Mouse (Mus musculus): ENCODE measurements at regions not wholly inside any gene's neighbourhood (a gene's known extent, or its start where the extent isn't known, plus 50 kb on each side); places are given as distances from the start of the nearest gene placed in this dataset.

DNA sequence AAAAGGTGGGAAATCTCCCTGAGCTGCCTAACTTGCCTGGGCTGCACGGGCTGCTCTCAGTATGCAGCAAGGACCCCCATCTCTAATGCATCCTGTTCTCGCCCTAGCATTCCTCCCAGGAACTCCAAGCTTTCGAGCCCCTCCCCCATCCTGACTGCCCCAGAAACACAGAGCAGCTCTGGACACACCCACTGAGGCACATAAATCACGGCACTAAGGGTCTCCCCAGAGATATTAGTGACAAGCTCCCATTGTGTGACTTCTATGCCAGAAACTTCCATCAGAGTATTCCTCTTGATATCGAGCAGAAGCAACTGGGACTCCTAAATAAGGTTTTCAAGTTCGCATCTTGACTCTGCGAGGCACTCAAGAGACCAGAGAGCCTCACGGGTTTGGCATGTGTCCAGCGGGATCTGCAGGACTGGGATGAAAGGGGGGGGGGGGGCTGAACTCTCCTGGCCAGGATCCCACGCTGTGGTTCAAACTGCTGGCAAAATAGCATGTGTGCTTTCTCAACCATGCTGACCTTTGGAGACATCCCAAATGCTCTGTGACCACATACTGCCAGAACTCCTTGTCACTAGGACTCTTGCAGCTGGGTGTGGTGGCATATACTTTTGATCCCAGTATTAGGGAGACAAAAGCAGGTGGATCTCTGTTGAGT is 212.5 kb downstream of the Rybp start:
- no peak overlapping the region for H3K4me3 ChIP-seq (ENCODE audit: insufficient read depth, poor library complexity, severe bottlenecking)

DNA sequence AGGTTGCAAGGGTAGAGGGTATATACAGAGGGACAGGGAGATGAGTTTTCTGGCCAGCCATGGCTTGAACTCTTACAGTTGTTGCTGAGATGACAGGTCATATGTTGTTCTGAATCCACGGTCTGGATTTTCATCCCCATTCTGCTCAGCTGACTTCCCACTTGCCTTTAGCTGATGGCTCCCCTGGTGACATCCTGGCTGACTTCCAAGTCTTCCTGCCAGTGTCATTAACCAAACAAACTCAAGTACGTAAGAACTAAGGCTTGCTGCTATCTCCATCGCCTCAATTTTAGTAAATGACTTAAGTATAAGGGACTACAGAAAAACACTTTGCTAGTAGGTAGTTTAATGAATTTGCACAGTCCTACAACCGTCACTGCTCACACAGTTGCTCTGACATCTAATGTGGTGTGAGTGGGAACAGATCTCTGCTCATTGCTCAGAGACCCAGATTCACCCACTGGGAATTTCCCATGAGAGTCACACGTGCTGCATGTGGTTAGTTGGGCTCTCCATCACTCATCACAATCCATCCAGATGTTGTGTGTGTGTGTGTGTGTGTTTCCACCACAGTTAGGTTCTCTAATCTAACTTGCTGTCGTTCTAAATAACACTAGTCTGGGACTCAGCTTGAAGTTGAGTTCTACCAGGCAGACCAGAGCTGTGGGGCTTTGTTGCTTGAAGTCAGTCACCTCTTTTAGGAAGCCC is 214.9 kb downstream of the Rybp start:
- H3K79me3 ChIP-seq (ENCODE audit: low read depth) = no peaks in the 10 kb centered on the region
- H3K4me3 ChIP-seq (ENCODE audit: insufficient read depth, poor library complexity, severe bottlenecking) = no peak overlapping the region
- peaks cover 4% of the 10 kb centered on the region for H3K27me3 ChIP-seq (ENCODE audit: control insufficient read depth, insufficient read depth, insufficient read length)
- TF ChIP-seq FOSL1 (IDR thresholded peaks at IDR 0.05; ENCODE audit: insufficient read depth, low read length, poor library complexity, severe bottlenecking) (no peak), CTCF (IDR thresholded peaks at IDR 0.05; ENCODE audit: control insufficient read depth, insufficient read depth, insufficient read length) (no peak), MAX (IDR thresholded peaks at IDR 0.05) (no peak), MYOD1 (IDR thresholded peaks at IDR 0.05; ENCODE audit: control insufficient read depth, insufficient read length, low read depth) (no peak), MYOG (IDR thresholded peaks at IDR 0.05; ENCODE audit: control insufficient read depth, extremely low read depth, insufficient read length) (no peak), CEBPB (IDR thresholded peaks at IDR 0.05; ENCODE audit: low read depth) (no peak), USF1 (IDR thresholded peaks at IDR 0.05; ENCODE audit: low read depth) (no peak)
- no peak overlapping the region for H3ac ChIP-seq (ENCODE audit: control insufficient read depth, insufficient read length, low read depth)
- no peaks in the 10 kb centered on the region for H3K36me3 ChIP-seq (ENCODE audit: control insufficient read depth, insufficient read depth)
- H3K79me2 ChIP-seq (ENCODE audit: control insufficient read depth, insufficient read depth) = no peaks in the 10 kb centered on the region

More for the DNA sequence above, 212.5 kb downstream of the Rybp start:
- Histone ChIP-seq H3K79me3 (ENCODE audit: low read depth) (no peaks in the 10 kb centered on the region), H3K36me3 (ENCODE audit: control insufficient read depth, insufficient read depth) (no peaks in the 10 kb centered on the region), H3K27me3 (ENCODE audit: control insufficient read depth, insufficient read depth, insufficient read length) (no peaks in the 10 kb centered on the region), H3K79me2 (ENCODE audit: control insufficient read depth, insufficient read depth) (no peaks in the 10 kb centered on the region), H3ac (ENCODE audit: control insufficient read depth, insufficient read length, low read depth) (no peak overlapping the region)
- TF ChIP-seq MYOG (IDR thresholded peaks at IDR 0.05; ENCODE audit: control insufficient read depth, extremely low read depth, insufficient read length) = no peak
- no peak for TF ChIP-seq USF1 (IDR thresholded peaks at IDR 0.05; ENCODE audit: low read depth)
- TF ChIP-seq FOSL1 (IDR thresholded peaks at IDR 0.05; ENCODE audit: insufficient read depth, low read length, poor library complexity, severe bottlenecking) = no peak
- TF ChIP-seq CEBPB (IDR thresholded peaks at IDR 0.05; ENCODE audit: low read depth) = no peak
- no peak for TF ChIP-seq MAX (IDR thresholded peaks at IDR 0.05)
- no peak for TF ChIP-seq MYOD1 (IDR thresholded peaks at IDR 0.05; ENCODE audit: control insufficient read depth, insufficient read length, low read depth)
- no peak for TF ChIP-seq CTCF (IDR thresholded peaks at IDR 0.05; ENCODE audit: control insufficient read depth, insufficient read depth, insufficient read length)

DNA sequence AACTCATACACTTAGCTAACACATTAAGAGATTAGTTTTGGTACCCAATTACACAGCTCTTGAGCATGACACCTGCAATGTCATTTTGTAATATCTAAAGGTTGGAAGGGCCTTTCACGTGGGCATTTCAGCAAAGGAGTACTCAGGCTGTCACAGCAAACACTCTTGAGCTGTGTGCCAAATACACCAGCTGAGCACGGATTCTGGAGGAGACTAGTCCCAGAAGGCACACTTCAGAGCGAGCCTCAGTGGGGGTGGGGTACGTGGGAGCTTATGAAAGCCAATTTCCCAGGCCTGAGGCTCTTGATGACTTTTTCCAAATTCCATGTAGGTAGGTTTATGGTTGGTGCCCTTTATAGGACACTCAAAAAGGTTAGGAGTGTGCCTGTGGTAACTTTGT is 218.1 kb downstream of the Rybp start:
- Histone ChIP-seq H3K27me3 (ENCODE audit: control insufficient read depth, insufficient read depth, insufficient read length) (peaks cover 4% of the 10 kb centered on the region), H3ac (ENCODE audit: control insufficient read depth, insufficient read length, low read depth) (no peak overlapping the region), H3K36me3 (ENCODE audit: control insufficient read depth, insufficient read depth) (no peaks in the 10 kb centered on the region), H3K79me2 (ENCODE audit: control insufficient read depth, insufficient read depth) (no peaks in the 10 kb centered on the region), H3K4me3 (ENCODE audit: insufficient read depth, poor library complexity, severe bottlenecking) (no peak overlapping the region), H3K79me3 (ENCODE audit: low read depth) (no peaks in the 10 kb centered on the region)
- no peak for TF ChIP-seq FOSL1 (IDR thresholded peaks at IDR 0.05; ENCODE audit: insufficient read depth, low read length, poor library complexity, severe bottlenecking)
- TF ChIP-seq MYOD1 (IDR thresholded peaks at IDR 0.05; ENCODE audit: control insufficient read depth, insufficient read length, low read depth) = no peak
- no peak for TF ChIP-seq USF1 (IDR thresholded peaks at IDR 0.05; ENCODE audit: low read depth)
- no peak for TF ChIP-seq CTCF (IDR thresholded peaks at IDR 0.05; ENCODE audit: control insufficient read depth, insufficient read depth, insufficient read length)
- no peak for TF ChIP-seq CEBPB (IDR thresholded peaks at IDR 0.05; ENCODE audit: low read depth)
- TF ChIP-seq MAX (IDR thresholded peaks at IDR 0.05) = no peak
- TF ChIP-seq MYOG (IDR thresholded peaks at IDR 0.05; ENCODE audit: control insufficient read depth, extremely low read depth, insufficient read length) = no peak

DNA sequence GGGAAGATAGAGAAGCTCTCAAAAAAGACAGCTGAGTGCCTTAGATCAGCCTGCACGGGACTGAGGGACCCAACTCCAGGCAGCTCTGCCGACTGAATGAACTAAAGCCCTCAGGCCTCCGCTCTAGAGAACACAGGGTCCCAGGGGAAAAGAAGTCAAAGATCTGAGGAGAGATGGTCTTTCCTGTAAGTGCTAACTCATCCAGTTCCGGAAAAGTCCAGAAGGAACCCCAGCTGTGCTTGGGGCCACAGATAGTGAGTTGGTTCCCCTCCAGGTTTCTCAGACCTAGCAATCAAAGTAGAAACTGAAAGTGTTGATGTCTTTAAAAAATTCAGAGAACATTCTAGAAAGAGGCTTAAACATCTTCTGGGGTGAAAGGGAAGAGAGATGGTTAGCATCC is 220.0 kb downstream of the Rybp start:
- Histone ChIP-seq H3K4me3 (ENCODE audit: insufficient read depth, poor library complexity, severe bottlenecking) (no peak overlapping the region), H3K79me3 (ENCODE audit: low read depth) (no peaks in the 10 kb centered on the region), H3K79me2 (ENCODE audit: control insufficient read depth, insufficient read depth) (no peaks in the 10 kb centered on the region), H3K27me3 (ENCODE audit: control insufficient read depth, insufficient read depth, insufficient read length) (peaks cover 11% of the 10 kb centered on the region), H3ac (ENCODE audit: control insufficient read depth, insufficient read length, low read depth) (no peak overlapping the region), H3K36me3 (ENCODE audit: control insufficient read depth, insufficient read depth) (no peaks in the 10 kb centered on the region)
- TF ChIP-seq MYOD1 (IDR thresholded peaks at IDR 0.05; ENCODE audit: control insufficient read depth, insufficient read length, low read depth) (no peak), MYOG (IDR thresholded peaks at IDR 0.05; ENCODE audit: control insufficient read depth, extremely low read depth, insufficient read length) (no peak), USF1 (IDR thresholded peaks at IDR 0.05; ENCODE audit: low read depth) (no peak), MAX (IDR thresholded peaks at IDR 0.05) (no peak), FOSL1 (IDR thresholded peaks at IDR 0.05; ENCODE audit: insufficient read depth, low read length, poor library complexity, severe bottlenecking) (no peak), CEBPB (IDR thresholded peaks at IDR 0.05; ENCODE audit: low read depth) (no peak), CTCF (IDR thresholded peaks at IDR 0.05; ENCODE audit: control insufficient read depth, insufficient read depth, insufficient read length) (no peak)

DNA sequence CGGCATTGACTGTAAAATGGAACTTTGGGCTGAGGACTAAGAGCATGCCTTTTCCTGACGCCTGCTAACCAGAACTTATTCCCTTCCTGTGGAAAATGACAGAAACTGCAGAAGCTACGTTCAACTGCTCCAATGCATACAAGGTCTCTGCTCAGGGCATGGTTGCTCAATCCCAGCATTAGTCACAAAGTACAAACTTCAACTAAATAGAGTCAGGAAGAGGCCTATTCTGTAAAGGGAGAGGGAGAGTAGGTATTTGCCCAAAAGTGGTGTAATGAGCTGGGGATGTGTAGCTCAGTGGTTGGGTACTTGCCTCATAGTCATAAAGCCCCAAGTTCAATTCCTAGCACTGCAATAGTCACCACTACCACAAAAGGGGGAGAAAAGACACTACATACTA is 221.7 kb downstream of the Rybp start:
- H3K79me3 ChIP-seq (ENCODE audit: low read depth) = no peaks in the 10 kb centered on the region
- H3K36me3 ChIP-seq (ENCODE audit: control insufficient read depth, insufficient read depth) = no peaks in the 10 kb centered on the region
- H3K27me3 ChIP-seq (ENCODE audit: control insufficient read depth, insufficient read depth, insufficient read length) = peaks cover 17% of the 10 kb centered on the region
- no peaks in the 10 kb centered on the region for H3K79me2 ChIP-seq (ENCODE audit: control insufficient read depth, insufficient read depth)
- H3K4me3 ChIP-seq (ENCODE audit: insufficient read depth, poor library complexity, severe bottlenecking) = no peak overlapping the region
- H3ac ChIP-seq (ENCODE audit: control insufficient read depth, insufficient read length, low read depth) = no peak overlapping the region
- TF ChIP-seq MYOD1 (IDR thresholded peaks at IDR 0.05; ENCODE audit: control insufficient read depth, insufficient read length, low read depth) (no peak), FOSL1 (IDR thresholded peaks at IDR 0.05; ENCODE audit: insufficient read depth, low read length, poor library complexity, severe bottlenecking) (no peak), MAX (IDR thresholded peaks at IDR 0.05) (no peak), CTCF (IDR thresholded peaks at IDR 0.05; ENCODE audit: control insufficient read depth, insufficient read depth, insufficient read length) (no peak), MYOG (IDR thresholded peaks at IDR 0.05; ENCODE audit: control insufficient read depth, extremely low read depth, insufficient read length) (no peak), USF1 (IDR thresholded peaks at IDR 0.05; ENCODE audit: low read depth) (no peak), CEBPB (IDR thresholded peaks at IDR 0.05; ENCODE audit: low read depth) (no peak)

Data from C2C12 (cell line).